Mouse (Mus musculus): ENCODE measurements at regions not wholly inside any gene's neighbourhood (a gene's known extent, or its start where the extent isn't known, plus 50 kb on each side); places are given as distances from the start of the nearest gene placed in this dataset.

DNA sequence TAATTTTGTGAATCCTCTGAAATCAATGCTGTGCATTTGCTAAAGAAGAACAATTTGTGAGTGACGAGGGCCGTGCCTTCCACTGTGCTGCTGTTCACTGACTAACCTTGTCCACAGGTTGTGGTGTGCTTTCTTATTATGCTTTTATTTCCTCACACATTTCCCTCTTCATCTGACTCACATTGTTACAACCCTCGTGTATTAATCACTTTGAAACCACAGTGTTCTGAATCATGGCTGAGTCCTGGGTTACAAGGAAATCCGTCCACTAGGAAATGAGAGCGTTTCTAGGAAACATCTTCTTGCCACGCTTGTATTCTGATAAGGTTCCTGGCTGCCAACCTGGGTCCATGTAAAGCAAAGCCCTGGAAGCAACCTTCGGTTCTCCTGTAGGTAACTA, 163.8 kb upstream of the Mocs2 start:
- H3K4me1 ChIP-seq (ENCODE audit: control insufficient read depth in 1 of 2, insufficient read depth in 2 of 2, low read length in 2 of 2) = no peaks in the 10 kb centered on the region
- no peak for TF ChIP-seq ELF1 (IDR thresholded peaks at IDR 0.05; ENCODE audit: low read depth, low read length)
- no peak for TF ChIP-seq TBP (IDR thresholded peaks at IDR 0.05; ENCODE audit: low read depth, low read length)
- TF ChIP-seq POLR2AphosphoS2 (IDR thresholded peaks at IDR 0.05; ENCODE audit: low read length) = no peak
- no peak for TF ChIP-seq CTCF (IDR thresholded peaks at IDR 0.05 in 2 of 3, conservative IDR thresholded peaks at IDR 0.05 in 1 of 3; ENCODE audit: control insufficient read depth in 1 of 3, insufficient read depth in 1 of 3, low read depth in 2 of 3, low read length in 3 of 3, poor library complexity in 1 of 3, severe bottlenecking in 1 of 3)
- TF ChIP-seq HCFC1 (IDR thresholded peaks at IDR 0.05; ENCODE audit: low read depth, low read length) = no peak
- no peaks in the 10 kb centered on the region for H3K79me2 ChIP-seq (ENCODE audit: control insufficient read depth, insufficient read depth, low read length, poor library complexity)
- H3K4me3 ChIP-seq (ENCODE audit: control insufficient read depth in 1 of 2, insufficient read depth in 1 of 2, low read depth in 2 of 2, low read length in 2 of 2) = no peak overlapping the region
- H3K9me3 ChIP-seq (replicated peaks; ENCODE audit: insufficient read depth, low read length) = no peaks in the 10 kb centered on the region
- no peaks in the 10 kb centered on the region for H3K36me3 ChIP-seq (ENCODE audit: control insufficient read depth in 1 of 2, insufficient read depth in 2 of 2, low read length in 2 of 2)
- H3K9ac ChIP-seq (ENCODE audit: control insufficient read depth, low read depth, low read length, poor library complexity, severe bottlenecking) = no peak overlapping the region
- no peaks in the 10 kb centered on the region for H3K27me3 ChIP-seq (ENCODE audit: control insufficient read depth in 1 of 2, insufficient read depth in 2 of 2, low read length in 2 of 2)
- no peak for DNase-seq (ENCODE audit: low read depth, low spot score)
- H3K27ac ChIP-seq (ENCODE audit: control insufficient read depth, low read depth, low read length) = no peak overlapping the region

DNA sequence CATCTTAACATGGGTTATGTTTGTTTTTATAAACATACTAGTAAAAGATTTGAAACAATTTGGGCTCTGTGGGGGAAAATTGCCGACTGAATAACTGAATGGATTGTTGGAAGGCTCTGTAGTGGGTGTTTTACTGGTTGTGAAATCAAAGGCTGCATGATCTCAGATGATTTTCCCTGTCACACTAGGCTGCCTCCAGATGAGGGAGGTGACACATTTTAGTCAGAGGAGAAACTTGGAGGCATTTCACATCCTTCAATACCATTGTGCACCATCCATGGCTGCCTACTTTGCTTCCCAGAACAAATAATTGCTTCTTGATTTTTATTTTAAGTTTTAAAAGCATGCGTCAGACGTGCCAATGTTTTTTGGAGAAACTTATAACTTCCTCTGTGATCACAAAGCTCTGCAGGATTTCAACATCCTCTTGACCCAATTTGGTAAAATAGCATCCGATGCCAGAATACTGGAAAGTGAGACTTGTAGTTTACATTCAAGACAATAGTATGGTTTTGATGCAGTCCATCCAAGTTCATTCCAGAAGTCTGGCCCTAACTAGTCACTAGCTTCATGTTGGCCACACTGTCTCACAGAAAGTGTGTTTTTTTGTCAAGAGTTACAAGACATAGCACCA, 163.0 kb upstream of the Mocs2 start:
- H3K4me3 ChIP-seq (ENCODE audit: control insufficient read depth in 1 of 2, insufficient read depth in 1 of 2, low read depth in 2 of 2, low read length in 2 of 2) = no peak overlapping the region
- H3K36me3 ChIP-seq (ENCODE audit: control insufficient read depth in 1 of 2, insufficient read depth in 2 of 2, low read length in 2 of 2) = no peaks in the 10 kb centered on the region
- H3K4me1 ChIP-seq (ENCODE audit: control insufficient read depth in 1 of 2, insufficient read depth in 2 of 2, low read length in 2 of 2) = no peaks in the 10 kb centered on the region
- no peak overlapping the region for H3K27ac ChIP-seq (ENCODE audit: control insufficient read depth, low read depth, low read length)
- H3K79me2 ChIP-seq (ENCODE audit: control insufficient read depth, insufficient read depth, low read length, poor library complexity) = no peaks in the 10 kb centered on the region
- no peak overlapping the region for H3K9ac ChIP-seq (ENCODE audit: control insufficient read depth, low read depth, low read length, poor library complexity, severe bottlenecking)
- no peak for TF ChIP-seq NRF1 (IDR thresholded peaks at IDR 0.05; ENCODE audit: insufficient read depth, low read depth, low read length, poor library complexity, severe bottlenecking)
- no peak for TF ChIP-seq ELF1 (IDR thresholded peaks at IDR 0.05; ENCODE audit: low read depth, low read length)
- TF ChIP-seq GATA1 (IDR thresholded peaks at IDR 0.05; ENCODE audit: low read depth, low read length) = no peak
- TF ChIP-seq POLR2AphosphoS5 (IDR thresholded peaks at IDR 0.05; ENCODE audit: borderline replicate concordance, low read depth, low read length) = no peak
- TF ChIP-seq POLR2AphosphoS2 (IDR thresholded peaks at IDR 0.05; ENCODE audit: low read length) = no peak
- TF ChIP-seq MYC (IDR thresholded peaks at IDR 0.05; ENCODE audit: low read depth, low read length) = no peak
- no peak for TF ChIP-seq MAX (IDR thresholded peaks at IDR 0.05; ENCODE audit: low read length)
- no peak for TF ChIP-seq JUND (IDR thresholded peaks at IDR 0.05; ENCODE audit: low read depth, low read length)
- no peak for TF ChIP-seq USF2 (IDR thresholded peaks at IDR 0.05; ENCODE audit: borderline replicate concordance in 1 of 2, insufficient read depth in 1 of 2, low read depth in 1 of 2, low read length in 2 of 2)
- no peak for TF ChIP-seq UBTF (IDR thresholded peaks at IDR 0.05; ENCODE audit: borderline replicate concordance, insufficient read depth, low read depth, low read length)
- TF ChIP-seq EP300 (IDR thresholded peaks at IDR 0.05; ENCODE audit: low read depth in 1 of 2, low read length in 2 of 2) = no peak
- no peak for TF ChIP-seq ZMIZ1 (IDR thresholded peaks at IDR 0.05; ENCODE audit: low read depth, low read length)
- no peak for TF ChIP-seq MAFK (IDR thresholded peaks at IDR 0.05; ENCODE audit: borderline replicate concordance, low read depth, low read length)
- H3K27me3 ChIP-seq (ENCODE audit: control insufficient read depth in 1 of 2, insufficient read depth in 2 of 2, low read length in 2 of 2) = no peaks in the 10 kb centered on the region
- DNase-seq (ENCODE audit: low read depth, low spot score) = no peak
- no peaks in the 10 kb centered on the region for H3K9me3 ChIP-seq (replicated peaks; ENCODE audit: insufficient read depth, low read length)

Measured in MEL (cell line).